ENCODE assay signal across 9 mouse cellular contexts in the genomic region with DNA sequence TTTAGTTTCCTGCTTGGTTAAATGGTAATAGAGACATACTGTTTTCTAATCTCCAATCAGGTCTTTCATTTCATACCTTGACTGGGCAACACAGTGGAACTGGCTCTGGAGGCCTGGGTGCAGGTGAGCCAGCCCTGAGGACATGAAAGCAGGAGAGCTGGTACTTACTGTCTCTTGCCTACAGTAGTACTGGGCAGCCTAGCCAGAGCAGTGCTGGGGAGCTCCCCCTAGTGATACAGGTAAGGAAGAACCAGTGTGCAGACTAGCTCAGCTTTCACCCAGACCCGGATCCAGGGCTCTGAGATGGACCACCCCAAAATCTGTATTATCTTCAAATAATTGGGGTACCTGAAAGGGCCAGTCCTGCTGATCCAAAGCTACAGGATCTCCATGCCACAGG.
DNase-seq lines count a peak whose midpoint lies in the region; ATAC-seq and TF ChIP-seq lines count a peak whose summit lies in the region.
"Had no signal": no experiment of that assay in that cellular context is flagged by ENCODE, and none has a peak within 500 bp of the region (broad histone marks: within the 10 kb centered on the region; RNA-seq: fewer than 3 reads in every experiment).

No protein-coding gene starts in this region.

- TF ChIP-seq CTCF in cerebellum, adult 2 months (IDR thresholded peaks at IDR 0.05; ENCODE audit: borderline replicate concordance, insufficient read depth, low read depth, low read length), result peak; percentile 44; the same call in 1 of the 2 replicates
- peak; percentile 63 for TF ChIP-seq CTCF in stomach, postnatal 0 days (IDR thresholded peaks at IDR 0.05; ENCODE audit: low read depth)

- 60% methylated on average over 1 of the region's 1 CpGs for WGBS in limb, embryonic 12.5 days
- WGBS in limb, embryonic 10.5 days, result 55% methylated on average over 1 of the region's 1 CpGs
- WGBS in cerebellum, adult 2 months, result 79% methylated on average over 1 of the region's 1 CpGs
- 62% methylated on average over 1 of the region's 1 CpGs for WGBS in stomach, postnatal 0 days
- WGBS in heart, embryonic 12.5 days, result 60% methylated on average over 1 of the region's 1 CpGs

- no peaks in the 10 kb centered on the region for H3K9me3 ChIP-seq in limb, embryonic 12.5 days
- H3K9me3 ChIP-seq in limb, embryonic 10.5 days (replicated peaks), result no peaks in the 10 kb centered on the region
- H3K9me3 ChIP-seq in stomach, postnatal 0 days (ENCODE audit: control insufficient read depth, low read length), result no peaks in the 10 kb centered on the region
- no peaks in the 10 kb centered on the region for H3K9me3 ChIP-seq in heart, embryonic 12.5 days (replicated peaks)
- H3K9me3 ChIP-seq: embryonic facial prominence, embryonic 12.5 days; liver, embryonic 13.5 days had no signal

- peak; percentile 66; the same call in 1 of the 2 replicates for ATAC-seq in limb, embryonic 12.5 days (ENCODE audit: insufficient number of reproducible peaks, insufficient read depth, low FRiP score, low TSS enrichment, low read depth)
- ATAC-seq in stomach, postnatal 0 days (ENCODE audit: low FRiP score, low TSS enrichment), result no peak
- ATAC-seq in heart, embryonic 12.5 days (ENCODE audit: insufficient number of reproducible peaks, low FRiP score), result no peak

- no peaks in the 10 kb centered on the region for H3K27me3 ChIP-seq in limb, embryonic 12.5 days
- H3K27me3 ChIP-seq in limb, embryonic 10.5 days (ENCODE audit: low read depth, poor library complexity, severe bottlenecking), result no peaks in the 10 kb centered on the region
- H3K27me3 ChIP-seq in cerebellum, adult 2 months (ENCODE audit: control insufficient read depth, insufficient read depth, low read length), result no peaks in the 10 kb centered on the region
- no peaks in the 10 kb centered on the region for H3K27me3 ChIP-seq in stomach, postnatal 0 days (ENCODE audit: control insufficient read depth, insufficient read depth, low read length)
- no peaks in the 10 kb centered on the region for H3K27me3 ChIP-seq in heart, embryonic 12.5 days (replicated peaks)
- H3K27me3 ChIP-seq: embryonic facial prominence, embryonic 12.5 days; liver, embryonic 13.5 days had no signal

- no peak for TF ChIP-seq EP300 in stomach, postnatal 0 days (optimal IDR thresholded peaks at IDR 0.05)

- TF ChIP-seq POLR2A in cerebellum, adult 2 months (IDR thresholded peaks at IDR 0.05; ENCODE audit: borderline replicate concordance, insufficient read depth, low read length), result no peak

- DNase-seq in limb, embryonic 10.5 days (ENCODE audit: low spot score), result no peak
- peak; percentile 15 to 20 for DNase-seq in cerebellum, adult 2 months
- peak; percentile 25 for DNase-seq in kidney, postnatal 10 days
- DNase-seq in stomach, postnatal 0 days (ENCODE audit: low spot score), result peak; percentile 27
- no peak for DNase-seq in layer of hippocampus, postnatal 10 days (ENCODE audit: low spot score in 2 of 2)
- DNase-seq: liver, embryonic 13.5 days had no signal

- no peak overlapping the region for H3K4me3 ChIP-seq in limb, embryonic 12.5 days (replicated peaks)
- no peak overlapping the region for H3K4me3 ChIP-seq in limb, embryonic 10.5 days
- H3K4me3 ChIP-seq in cerebellum, adult 2 months (replicated peaks; ENCODE audit: insufficient read depth, low read depth, low read length), result no peak overlapping the region
- no peak overlapping the region for H3K4me3 ChIP-seq in stomach, postnatal 0 days (ENCODE audit: low read depth, low read length)
- no peak overlapping the region for H3K4me3 ChIP-seq in heart, embryonic 12.5 days
- H3K4me3 ChIP-seq: embryonic facial prominence, embryonic 12.5 days; liver, embryonic 13.5 days had no signal

- no peak overlapping the region for H3K27ac ChIP-seq in limb, embryonic 12.5 days
- H3K27ac ChIP-seq in limb, embryonic 10.5 days, result no peak overlapping the region
- H3K27ac ChIP-seq in cerebellum, adult 2 months (ENCODE audit: insufficient read depth, low read length), result no peak overlapping the region
- no peak overlapping the region for H3K27ac ChIP-seq in stomach, postnatal 0 days (replicated peaks)
- no peak overlapping the region for H3K27ac ChIP-seq in heart, embryonic 12.5 days (ENCODE audit: poor library complexity, severe bottlenecking)
- H3K27ac ChIP-seq: embryonic facial prominence, embryonic 12.5 days; liver, embryonic 13.5 days had no signal

- no peak overlapping the region for H3K9ac ChIP-seq in limb, embryonic 12.5 days (replicated peaks)
- H3K9ac ChIP-seq in stomach, postnatal 0 days (ENCODE audit: low read length), result no peak overlapping the region
- no peak overlapping the region for H3K9ac ChIP-seq in heart, embryonic 12.5 days
- H3K9ac ChIP-seq: embryonic facial prominence, embryonic 12.5 days; liver, embryonic 13.5 days had no signal

- H3K4me2 ChIP-seq in limb, embryonic 12.5 days, result no peak overlapping the region
- no peak overlapping the region for H3K4me2 ChIP-seq in stomach, postnatal 0 days (replicated peaks; ENCODE audit: low read depth)
- H3K4me2 ChIP-seq in heart, embryonic 12.5 days, result no peak overlapping the region
- H3K4me2 ChIP-seq: embryonic facial prominence, embryonic 12.5 days; liver, embryonic 13.5 days had no signal

- peaks cover 2% of the 10 kb centered on the region; the same call in 1 of the 2 replicates for H3K4me1 ChIP-seq in limb, embryonic 12.5 days (replicated peaks)
- H3K4me1 ChIP-seq in limb, embryonic 10.5 days, result no peaks in the 10 kb centered on the region
- H3K4me1 ChIP-seq in cerebellum, adult 2 months (ENCODE audit: control insufficient read depth, insufficient read depth, low read length), result no peaks in the 10 kb centered on the region; the same call in 1 of the 2 replicates
- H3K4me1 ChIP-seq in stomach, postnatal 0 days (replicated peaks; ENCODE audit: control insufficient read depth, insufficient read depth), result no peaks in the 10 kb centered on the region
- H3K4me1 ChIP-seq in heart, embryonic 12.5 days (replicated peaks), result no peaks in the 10 kb centered on the region
- H3K4me1 ChIP-seq: liver, embryonic 13.5 days had no signal

- H3K36me3 ChIP-seq in limb, embryonic 12.5 days, result peaks cover 5% of the 10 kb centered on the region; the same call in 1 of the 2 replicates
- H3K36me3 ChIP-seq in limb, embryonic 10.5 days, result no peaks in the 10 kb centered on the region
- no peaks in the 10 kb centered on the region for H3K36me3 ChIP-seq in stomach, postnatal 0 days (ENCODE audit: control insufficient read depth, insufficient read depth, low read length)
- H3K36me3 ChIP-seq in heart, embryonic 12.5 days, result no peaks in the 10 kb centered on the region; the same call in 1 of the 2 replicates
- H3K36me3 ChIP-seq: embryonic facial prominence, embryonic 12.5 days had no signal

Comparison
In these comparisons a context has a peak if more than half of its experiments do, and no peak if none do; other contexts are left out.
1. DNase-seq: peak in cerebellum, adult 2 months (2 of 2), kidney, postnatal 10 days (single experiment) and stomach, postnatal 0 days (single experiment); none in limb, embryonic 10.5 days (single experiment) and layer of hippocampus, postnatal 10 days (0 of 2).